Mouse (Mus musculus) thymus, adult 2 months (tissue): ENCODE measurements around the gene Fes.

ENCODE experiments used
- CTCF ChIP-seq: fragments of 200-500 bp; IDR thresholded peaks from 2 replicates; pipeline ENCODE4 v1.5.1; 2012; ENCODE audit warnings: mild to moderate bottlenecking, control low read depth, low read length, moderate library complexity, borderline replicate concordance; ENCODE audit not compliant: control insufficient read depth, poor library complexity, insufficient read depth; ENCODE audit errors: extremely low read depth
- POLR2A ChIP-seq: fragments of 200-500 bp; IDR thresholded peaks from 2 replicates; pipeline ENCODE4 v1.6.1; 2012; ENCODE audit warnings: mild to moderate bottlenecking, low read length, control low read depth, moderate library complexity; ENCODE audit not compliant: control insufficient read depth, poor library complexity, insufficient read depth; ENCODE audit errors: extremely low read depth

GRCm38 (mm10) chr7:80368635-80369421 lies 18.9 kb downstream of the Fes start:
- TF ChIP-seq POLR2A, result no peak
- no peak for TF ChIP-seq CTCF
